Mouse (Mus musculus) heart, adult 2 months (tissue): ENCODE results near the gene Map3k4.

Experiments used
- CTCF ChIP-seq: fragments of 200-600 bp; IDR thresholded peaks from 2 replicates; pipeline ENCODE4 v1.8.1; 2022; ENCODE audit warnings: antibody characterized with exemption, mild to moderate bottlenecking, moderate library complexity
- EP300 ChIP-seq: fragments of 200-500 bp; IDR thresholded peaks from 2 replicates; pipeline ENCODE4 v1.6.1; 2011; ENCODE audit warnings: low read depth, low read length, control low read depth; ENCODE audit not compliant: insufficient read depth
- POLR2A ChIP-seq: fragments of 200-500 bp; IDR thresholded peaks from 2 replicates; pipeline ENCODE4 v1.6.1; 2011; ENCODE audit warnings: mild to moderate bottlenecking, low read depth, low read length, control low read depth; ENCODE audit not compliant: insufficient read depth

- TF ChIP-seq CTCF (no peak), EP300 (no peak), POLR2A (no peak)
These were observed 132.3 kb downstream of the Map3k4 start for GRCm38 (mm10) chr17:12186341-12186740.
